Mouse (Mus musculus) T-helper 2 cell (primary cell): ENCODE results near the gene Pde3a.
"Not testable (repeated sequence)": the region's sequence is repeated elsewhere in the genome, so short reads cannot be mapped to it uniquely, and the experiment has no call there.

Source experiments
- in situ Hi-C: fragments of 300-600 bp; cut with MboI, MseI; formaldehyde crosslinking; loops from one replicate; pipeline ENCODE4 v1.15.1; 2025; ENCODE audit warnings: high pct_unique_total_duplicates

Gene Pde3a

GRCm38 (mm10) chr6:141327134-141327533 lies 78.1 kb downstream of the Pde3a start:
- in situ Hi-C loops = not testable (repeated sequence)

- in situ Hi-C loops = no loop called here
These were observed 79.0 kb downstream of the Pde3a start for GRCm38 (mm10) chr6:141328071-141328470.

- in situ Hi-C loops = no loop called here
These were observed 82.4 kb downstream of the Pde3a start for GRCm38 (mm10) chr6:141331464-141331863.

- in situ Hi-C loops = no loop called here
These were observed 83.6 kb downstream of the Pde3a start for GRCm38 (mm10) chr6:141332613-141333165.

- in situ Hi-C loops = no loop called here
These were observed 84.2 kb downstream of the Pde3a start for GRCm38 (mm10) chr6:141333245-141333644.

GRCm38 (mm10) chr6:141335878-141336277 lies 86.8 kb downstream of the Pde3a start:
- in situ Hi-C loops = no loop called here

GRCm38 (mm10) chr6:141336438-141336837 lies 87.4 kb downstream of the Pde3a start:
- in situ Hi-C loops = no loop called here

- in situ Hi-C loops = no loop called here
These were observed 88.6 kb downstream of the Pde3a start for GRCm38 (mm10) chr6:141337673-141338072.

GRCm38 (mm10) chr6:141341385-141341784 lies 92.3 kb downstream of the Pde3a start:
- in situ Hi-C loops = no loop called here

- in situ Hi-C loops = no loop called here
These were observed 98.8 kb downstream of the Pde3a start for GRCm38 (mm10) chr6:141347870-141348269.

GRCm38 (mm10) chr6:141348542-141348941 lies 99.5 kb downstream of the Pde3a start:
- in situ Hi-C loops = no loop called here

GRCm38 (mm10) chr6:141350261-141350660 lies 101.2 kb downstream of the Pde3a start:
- in situ Hi-C loops = no loop called here

- in situ Hi-C loops = no loop called here
These were observed 103.2 kb downstream of the Pde3a start for GRCm38 (mm10) chr6:141352277-141352676.

- in situ Hi-C loops = no loop called here
These were observed 114.6 kb downstream of the Pde3a start for GRCm38 (mm10) chr6:141363664-141364063.

- in situ Hi-C loops = no loop called here
These were observed 118.0 kb downstream of the Pde3a start for GRCm38 (mm10) chr6:141367037-141367436.

GRCm38 (mm10) chr6:141372697-141373096 lies 123.6 kb downstream of the Pde3a start:
- in situ Hi-C loops = no loop called here

GRCm38 (mm10) chr6:141374469-141375057 lies 125.5 kb downstream of the Pde3a start:
- in situ Hi-C loops = no loop called here

GRCm38 (mm10) chr6:141375155-141375554 lies 126.1 kb downstream of the Pde3a start:
- in situ Hi-C loops = no loop called here

- in situ Hi-C loops = no loop called here
These were observed 131.9 kb downstream of the Pde3a start for GRCm38 (mm10) chr6:141380927-141381326.

GRCm38 (mm10) chr6:141381473-141381872 lies 132.4 kb downstream of the Pde3a start:
- in situ Hi-C loops = no loop called here

- in situ Hi-C loops = no loop called here
These were observed 132.9 kb downstream of the Pde3a start for GRCm38 (mm10) chr6:141381881-141382370.

- in situ Hi-C loops = no loop called here
These were observed 139.0 kb downstream of the Pde3a start for GRCm38 (mm10) chr6:141388104-141388503.

GRCm38 (mm10) chr6:141395926-141396325 lies 146.9 kb downstream of the Pde3a start:
- in situ Hi-C loops = no loop called here

GRCm38 (mm10) chr6:141399411-141399810 lies 150.3 kb downstream of the Pde3a start:
- in situ Hi-C loops = no loop called here
